Mouse (Mus musculus) frontal cortex, postnatal 25 days (tissue): ENCODE results near the gene Csde1.

Experiments
- DNase-seq, 2 experiments: peaks; one replicate each; pipeline ENCODE4 v3.0.0; 2022; ENCODE audit warnings: low spot score in 2 of 2

Csde1 gene

DNA sequence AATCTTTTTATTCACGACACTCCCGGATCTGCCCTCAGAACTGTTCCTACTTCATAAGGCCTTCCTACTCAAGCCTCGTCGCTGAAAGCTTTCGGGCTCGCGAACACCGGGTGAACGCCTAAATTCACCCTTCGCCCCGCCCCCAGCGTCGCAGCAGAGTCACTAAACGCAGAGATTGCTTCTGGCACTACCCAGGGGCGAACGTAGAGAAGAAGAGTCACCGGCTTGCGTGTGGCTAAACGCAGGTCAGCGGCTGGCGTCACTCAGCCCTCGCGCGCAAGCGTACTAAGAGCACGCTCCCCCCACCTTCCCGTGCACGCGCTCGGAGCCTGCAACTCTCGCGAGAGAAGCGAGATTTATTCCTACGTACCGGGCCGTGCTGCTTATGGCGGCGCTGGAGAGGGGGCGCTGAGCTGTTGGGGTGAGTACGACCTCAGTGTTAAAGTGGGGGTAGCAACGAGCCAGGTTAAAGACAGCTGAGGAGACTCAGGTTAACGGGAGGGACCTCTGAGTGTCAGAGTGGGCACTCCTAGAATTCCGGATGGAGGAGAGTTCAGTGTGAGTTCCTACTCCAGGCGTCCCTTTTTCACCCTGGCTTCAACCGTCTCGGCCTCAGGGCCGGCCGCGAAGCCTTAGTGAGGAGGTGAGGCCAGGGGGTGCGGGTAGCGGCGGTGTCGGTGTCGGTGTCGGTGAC lies at the start of gene Csde1:
TSS of gene Csde1 (plus strand) at position 178 of the 694 bp plus-strand sequence.
- peak; percentile 93 to 95 for DNase-seq

DNA sequence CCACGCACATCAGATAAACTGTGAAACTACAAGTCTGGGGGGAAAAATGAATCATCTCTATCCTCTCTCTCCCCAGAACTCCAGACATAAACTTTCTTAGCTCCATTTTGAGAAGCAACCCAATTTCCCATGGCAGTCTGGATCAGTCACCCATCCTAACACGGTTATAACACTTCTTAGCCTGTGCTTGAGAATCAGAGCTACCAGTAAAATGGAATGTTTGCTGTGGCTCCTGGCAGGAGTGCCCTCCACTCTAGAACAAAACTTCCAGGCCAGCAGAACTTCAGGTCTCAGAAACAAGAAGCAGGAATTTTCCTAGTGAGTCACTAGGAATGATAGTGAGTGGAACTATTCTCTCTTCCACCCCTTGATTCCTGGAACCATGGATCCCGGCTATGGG lies 49.7 kb upstream of the Csde1 start:
- no peak for DNase-seq

DNA sequence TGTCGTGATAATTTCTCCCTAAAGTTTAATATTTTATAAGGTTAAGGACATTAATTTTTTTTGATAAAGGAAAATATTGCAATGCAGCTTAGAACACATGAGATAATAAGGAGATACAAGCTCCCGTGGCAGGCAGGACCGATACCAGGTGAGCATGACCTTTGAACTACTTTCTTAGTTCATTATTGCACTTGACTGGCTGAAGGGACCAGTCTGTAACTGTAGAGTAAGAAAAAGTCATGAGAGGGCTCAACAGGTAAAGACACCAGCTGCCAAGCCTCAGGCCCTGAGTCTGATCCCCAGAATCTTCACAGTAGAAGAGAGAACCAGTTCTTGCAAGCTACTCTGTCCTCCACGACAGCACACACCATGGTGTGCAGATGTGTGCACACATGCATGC lies 43.3 kb upstream of the Csde1 start:
- DNase-seq = no peak

DNA sequence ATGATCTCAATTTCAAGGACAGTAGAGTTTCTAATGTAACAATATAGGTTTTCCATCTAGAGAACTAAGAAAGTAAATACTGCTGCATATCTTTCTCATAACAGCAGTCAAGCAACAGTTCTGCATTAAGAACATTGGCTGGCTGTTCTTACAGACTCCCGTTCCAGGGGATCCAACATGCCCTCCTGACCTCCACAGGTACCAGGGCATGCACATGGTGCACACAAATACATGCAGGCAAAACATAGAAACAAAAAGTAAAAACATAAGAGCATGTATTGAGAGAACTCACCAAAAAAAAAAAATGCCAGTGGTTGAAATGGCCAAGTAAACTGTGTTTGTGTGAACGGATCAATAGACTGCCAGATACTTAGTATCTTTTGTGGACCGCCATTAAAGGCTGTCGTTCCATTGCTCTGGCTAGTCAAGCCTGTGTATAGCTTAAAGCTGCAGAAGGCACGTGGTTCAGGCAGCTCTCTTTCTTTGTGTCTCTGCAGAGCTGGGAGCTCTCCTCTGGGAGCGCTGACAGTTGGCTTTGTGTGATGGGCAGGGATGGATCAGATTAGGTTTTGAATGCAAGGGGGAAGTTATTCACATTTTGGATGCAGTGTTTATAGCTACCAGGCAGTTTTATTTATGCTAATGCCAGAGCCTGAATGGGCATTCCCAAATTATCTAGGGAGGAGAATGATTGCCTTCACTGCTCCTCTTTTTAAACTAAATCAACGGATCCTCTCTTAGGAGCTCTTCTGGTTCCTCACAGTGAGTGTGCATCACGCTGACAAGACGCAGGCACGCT lies 40.5 kb upstream of the Csde1 start:
- DNase-seq = no peak

DNA sequence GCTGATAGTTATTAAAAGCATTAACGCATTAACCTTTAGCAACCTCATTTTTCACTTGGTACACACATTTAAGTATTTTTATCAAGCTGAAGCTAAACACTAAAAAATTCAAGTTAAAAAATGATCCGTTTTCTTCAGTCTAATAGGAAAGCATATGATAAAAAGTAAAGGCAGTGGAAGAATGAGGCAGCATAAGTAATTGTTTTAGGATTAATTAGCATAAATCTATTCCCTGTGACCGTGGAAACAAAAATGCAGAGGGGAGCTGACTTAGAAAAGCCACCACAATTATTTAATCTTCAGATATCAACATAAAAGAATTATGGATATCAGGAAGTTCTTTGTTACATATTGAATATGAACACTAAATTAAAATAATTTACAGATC lies 39.9 kb upstream of the Csde1 start:
- no peak for DNase-seq

DNA sequence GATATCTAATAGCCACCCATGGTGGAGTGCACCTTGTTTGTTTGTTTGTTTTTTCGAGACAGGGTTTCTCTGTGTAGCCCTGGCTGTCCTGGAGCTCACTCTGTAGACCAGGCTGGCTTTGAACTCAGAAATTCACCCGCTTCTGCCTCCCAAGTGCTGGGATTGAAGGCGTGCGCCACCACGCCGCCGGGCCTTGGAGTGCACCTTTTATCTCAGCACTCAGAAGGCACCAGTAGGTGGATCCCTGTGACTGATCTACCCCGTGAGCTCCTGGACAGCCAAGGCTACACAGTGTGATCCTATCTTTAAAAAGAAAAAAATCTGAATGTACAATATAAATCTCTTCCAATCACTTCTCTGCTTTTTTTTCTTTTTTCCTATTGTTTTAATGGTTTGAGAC lies 29.2 kb upstream of the Csde1 start:
- DNase-seq = no peak

DNA sequence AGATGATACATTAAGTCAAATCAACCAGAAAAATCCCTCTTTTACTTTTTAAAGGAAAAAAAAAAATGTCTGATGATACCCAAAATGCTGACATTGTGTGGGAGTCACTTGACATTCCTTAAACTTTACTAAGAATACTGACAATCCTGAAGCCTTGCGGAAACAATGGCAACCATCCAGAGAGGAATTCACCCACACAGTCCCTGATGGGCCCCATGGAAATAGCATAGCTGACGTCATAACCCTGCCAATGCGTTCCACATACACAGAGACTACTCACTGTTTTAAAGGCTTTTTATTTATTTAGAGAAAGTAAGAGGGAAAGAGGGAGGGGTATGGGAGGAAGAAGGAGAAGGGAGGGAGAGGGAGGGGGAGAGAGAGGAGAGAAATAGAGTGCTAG lies 27.3 kb upstream of the Csde1 start:
- no peak for DNase-seq

DNA sequence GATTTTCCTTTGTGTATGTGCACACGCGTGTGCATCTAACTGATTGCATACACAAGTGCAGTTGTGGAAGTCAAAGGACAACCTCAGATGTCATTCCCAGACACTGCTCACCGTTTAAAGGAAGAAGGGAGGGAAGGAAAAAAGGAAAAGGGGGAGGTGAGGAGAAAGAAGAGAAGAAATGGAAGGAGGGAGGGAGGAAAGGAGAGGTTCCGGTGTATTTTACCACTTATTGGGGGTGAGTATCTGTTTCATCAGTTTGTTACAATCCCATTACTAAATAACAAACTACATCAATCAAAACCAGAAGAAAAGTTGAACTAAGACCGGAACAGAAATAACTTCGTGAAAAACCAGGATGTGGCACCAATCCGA lies 25.0 kb upstream of the Csde1 start:
- no peak for DNase-seq

DNA sequence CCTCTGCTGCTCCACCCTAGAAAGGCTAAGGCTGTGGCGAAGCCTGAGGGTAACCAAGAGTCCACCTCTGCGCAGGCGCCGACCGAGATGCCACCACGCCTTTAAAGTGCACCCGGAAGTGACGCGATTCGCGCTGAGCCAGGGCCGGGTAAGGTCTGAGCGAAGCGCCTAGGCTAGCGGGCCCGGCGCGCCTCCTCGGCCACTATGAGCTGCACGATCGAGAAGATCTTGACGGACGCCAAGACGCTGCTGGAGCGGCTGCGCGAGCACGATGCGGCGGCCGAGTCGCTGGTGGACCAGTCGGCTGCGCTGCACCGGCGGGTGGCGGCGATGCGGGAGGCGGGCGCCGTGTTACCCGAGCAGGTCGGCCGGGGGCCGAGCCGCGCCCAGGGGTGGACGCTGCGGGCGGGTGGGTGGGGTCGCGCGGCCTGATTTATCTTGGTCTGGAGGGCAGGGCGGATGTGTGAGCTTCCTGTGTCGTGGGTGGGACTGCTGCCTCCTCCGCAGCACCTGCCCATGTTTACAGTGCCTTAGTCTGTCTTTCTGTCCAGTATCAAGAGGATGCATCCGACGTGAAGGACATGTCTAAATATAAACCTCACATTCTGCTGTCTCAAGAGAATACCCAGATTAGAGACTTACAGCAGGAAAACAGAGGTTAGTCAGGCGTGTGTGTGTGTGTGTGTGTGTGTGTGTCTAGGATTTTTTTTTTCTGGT lies 24.5 kb upstream of the Csde1 start, which contains the start of gene Sike1:
TSS of gene Sike1 (plus strand) at position 104 of the 717 bp plus-strand sequence.
- peak; percentile 84 to 91 for DNase-seq

DNA sequence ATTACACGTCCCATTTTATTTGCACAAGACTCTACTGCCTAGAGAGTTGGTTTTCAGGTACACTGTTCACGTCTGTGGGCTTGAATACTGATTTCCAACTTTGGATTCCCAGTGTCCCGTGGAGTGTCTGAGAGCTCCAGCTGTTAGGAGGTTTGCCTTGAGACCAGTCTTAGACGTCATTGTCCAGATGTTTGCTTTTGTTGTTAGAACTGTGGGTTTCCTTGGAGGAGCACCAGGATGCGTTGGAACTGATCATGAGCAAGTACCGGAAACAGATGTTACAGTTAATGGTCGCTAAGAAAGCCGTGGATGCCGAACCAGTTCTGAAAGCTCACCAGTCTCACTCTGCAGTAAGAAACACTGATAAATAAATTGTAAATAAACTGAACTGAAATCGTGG lies 23.2 kb upstream of the Csde1 start:
- no peak for DNase-seq

DNA sequence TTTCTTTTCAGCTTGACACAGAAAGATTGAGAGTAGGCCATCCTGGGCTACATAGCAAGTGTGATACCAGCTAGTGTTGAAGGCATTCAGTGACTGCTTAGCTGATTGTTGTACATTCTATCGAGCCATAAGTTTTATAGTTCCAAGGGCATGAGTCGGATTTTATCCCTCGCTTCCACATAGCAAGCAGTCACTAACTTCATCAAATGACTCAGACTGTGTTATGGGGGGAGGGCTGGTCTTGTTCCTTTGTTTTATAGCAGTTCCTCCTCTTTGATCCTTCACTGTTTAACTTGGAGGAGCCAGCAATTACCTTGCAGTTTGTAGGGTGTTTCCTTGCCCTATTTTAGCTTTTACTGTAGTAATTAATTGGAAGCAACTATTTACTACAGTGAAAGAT lies 22.6 kb upstream of the Csde1 start:
- no peak for DNase-seq

DNA sequence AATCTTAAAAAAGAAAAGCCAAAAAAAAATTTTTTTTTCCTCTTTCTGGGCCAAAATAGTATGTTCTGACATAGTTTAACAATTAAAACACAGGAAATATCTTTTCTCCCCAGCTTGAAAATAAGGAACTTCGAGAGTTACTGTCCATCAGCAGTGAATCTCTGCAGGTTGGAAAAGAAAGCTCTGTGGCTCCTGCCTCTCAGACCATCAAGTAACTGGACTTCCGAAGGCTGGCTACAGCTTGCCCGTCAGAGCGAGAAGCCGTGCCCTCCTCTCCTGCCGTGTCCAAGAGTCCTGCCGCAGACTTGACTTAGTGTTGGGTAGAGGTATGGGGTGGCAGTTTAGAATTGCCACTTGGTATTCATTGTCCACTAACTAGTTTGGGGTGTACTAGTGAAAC lies 18.6 kb upstream of the Csde1 start:
- no peak for DNase-seq

DNA sequence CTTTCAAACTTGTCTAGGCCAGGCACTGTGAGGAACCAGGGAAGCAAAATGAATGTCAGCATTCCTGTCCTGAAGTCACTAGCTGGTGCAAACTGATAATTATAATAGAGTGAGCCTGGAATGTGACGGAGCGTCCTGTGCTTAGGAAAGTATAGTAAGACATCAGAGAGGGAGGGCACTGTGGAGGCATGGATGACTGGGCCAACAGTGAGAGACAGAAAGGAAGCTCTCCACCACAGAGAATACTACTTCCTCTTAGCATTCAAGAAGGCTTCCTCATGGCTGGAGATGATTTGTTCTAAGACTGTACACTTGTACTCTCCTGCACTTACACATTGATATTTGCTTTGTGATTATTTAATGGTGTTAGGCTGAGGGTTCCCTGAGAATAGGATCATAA lies 2.9 kb upstream of the Csde1 start:
- no peak for DNase-seq

DNA sequence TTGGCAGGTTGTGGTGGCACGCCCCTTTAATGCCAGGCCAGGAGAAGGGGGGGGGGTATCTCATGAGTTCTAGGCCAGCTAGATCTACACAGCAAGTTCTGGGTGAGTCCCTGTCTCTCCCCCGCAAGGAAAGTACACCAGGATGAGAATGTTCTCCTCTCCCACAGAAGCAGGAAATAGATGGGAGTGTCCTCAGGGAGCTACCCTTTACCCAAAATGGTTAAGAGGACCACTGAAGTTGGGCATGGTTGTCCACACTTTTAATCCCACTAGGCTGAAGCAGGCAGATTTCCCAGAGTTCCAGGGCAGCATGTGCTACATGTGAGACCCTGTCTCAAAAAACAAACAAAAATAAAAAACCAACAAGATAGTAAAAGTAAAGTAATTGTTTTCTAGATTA lies 764 bp upstream of the Csde1 start:
- DNase-seq = no peak

DNA sequence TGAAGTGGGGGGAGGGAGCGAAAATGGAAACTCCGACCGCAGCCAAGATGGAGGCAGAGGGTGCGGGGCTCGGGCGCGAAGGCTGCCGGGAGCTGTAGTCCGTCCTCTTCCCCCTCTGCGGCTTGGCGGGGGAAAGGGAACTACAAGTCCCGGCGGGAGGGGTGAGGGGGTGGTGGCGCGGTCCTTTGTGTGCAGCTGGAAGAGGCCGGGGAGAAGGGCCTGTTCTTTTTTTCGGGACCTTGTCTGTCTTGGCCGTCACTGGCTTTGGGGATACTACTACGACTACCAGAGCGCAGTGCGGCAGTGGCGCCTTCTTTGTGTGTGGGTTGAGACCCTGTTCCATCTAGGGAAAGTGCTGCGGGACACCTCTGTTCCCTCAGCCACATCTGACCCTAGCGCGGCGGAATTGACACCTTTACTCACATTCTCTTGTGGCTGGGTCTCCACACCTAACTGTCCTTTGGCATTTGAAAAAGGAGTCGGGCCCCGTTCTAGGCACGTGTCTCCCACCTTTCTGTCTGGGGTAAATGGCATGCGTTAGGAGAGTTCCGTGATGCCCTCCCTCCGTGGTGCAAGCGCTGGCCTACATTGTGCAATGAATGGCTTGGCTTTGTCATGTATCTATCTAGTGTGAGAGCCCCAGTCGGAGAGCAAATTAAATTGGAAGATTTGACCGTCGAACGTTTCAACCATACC lies 865 bp downstream of the Csde1 start:
- peak; percentile 69 to 76 for DNase-seq

DNA sequence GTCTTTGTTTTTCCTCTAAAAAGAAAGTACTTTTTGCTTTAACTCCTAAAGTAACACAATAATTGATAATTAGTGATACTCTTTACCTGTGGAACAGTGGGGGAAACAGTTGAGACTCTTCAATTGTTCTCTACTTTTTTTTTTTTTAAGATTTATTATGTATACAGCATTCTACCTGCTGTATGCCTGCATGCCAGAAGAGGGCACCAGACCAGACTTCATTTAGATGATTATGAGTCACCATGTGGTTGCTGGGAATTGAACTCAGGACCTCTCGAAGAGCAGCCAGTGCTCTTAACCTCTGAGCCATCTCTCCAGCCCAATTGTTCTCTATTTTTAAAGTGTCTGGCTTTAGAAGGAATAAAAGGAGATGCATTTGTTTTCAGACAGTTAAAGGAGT lies 5.9 kb downstream of the Csde1 start:
- DNase-seq = no peak

DNA sequence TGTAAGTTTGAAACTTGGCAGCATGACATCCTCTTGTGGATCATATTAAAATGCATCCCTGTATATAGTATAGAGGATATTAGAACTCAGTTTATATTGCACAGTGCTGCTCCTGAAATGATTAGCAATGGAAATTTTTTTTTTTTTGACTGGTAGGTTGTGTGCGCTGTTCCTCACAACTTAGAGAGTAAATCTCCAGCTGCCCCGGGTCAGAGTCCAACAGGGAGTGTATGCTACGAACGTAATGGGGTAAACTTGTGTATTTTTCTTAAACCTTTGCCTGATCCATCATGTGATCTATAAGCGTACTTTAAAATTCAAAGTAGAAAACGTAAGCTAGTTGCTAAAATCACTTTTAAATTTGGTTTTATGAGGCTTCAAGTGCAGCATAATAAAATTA lies 20.1 kb downstream of the Csde1 start:
- no peak for DNase-seq

DNA sequence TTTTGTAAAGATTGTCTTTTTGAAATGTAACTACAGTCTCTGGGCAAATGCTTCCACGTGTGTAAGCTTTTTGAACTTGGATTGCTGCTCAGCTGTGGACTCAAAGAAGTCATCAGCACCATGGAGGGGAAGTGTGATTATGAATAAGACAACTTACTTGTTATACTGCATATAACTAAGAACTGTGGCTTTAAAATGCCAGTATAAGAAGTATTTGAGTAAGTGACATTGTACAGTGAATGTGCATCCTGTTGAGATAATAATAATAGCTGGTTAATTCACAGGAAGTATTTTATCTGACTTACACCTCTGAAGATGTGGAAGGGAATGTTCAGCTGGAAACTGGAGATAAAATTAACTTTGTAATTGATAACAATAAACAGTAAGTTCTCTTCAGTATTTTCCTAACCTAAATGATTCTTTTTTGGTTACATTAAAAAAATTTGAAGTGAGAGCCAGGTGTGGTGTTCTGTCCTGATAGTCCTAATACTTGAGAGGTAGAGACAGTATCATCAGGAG lies 20.7 kb downstream of the Csde1 start:
- no peak for DNase-seq

DNA sequence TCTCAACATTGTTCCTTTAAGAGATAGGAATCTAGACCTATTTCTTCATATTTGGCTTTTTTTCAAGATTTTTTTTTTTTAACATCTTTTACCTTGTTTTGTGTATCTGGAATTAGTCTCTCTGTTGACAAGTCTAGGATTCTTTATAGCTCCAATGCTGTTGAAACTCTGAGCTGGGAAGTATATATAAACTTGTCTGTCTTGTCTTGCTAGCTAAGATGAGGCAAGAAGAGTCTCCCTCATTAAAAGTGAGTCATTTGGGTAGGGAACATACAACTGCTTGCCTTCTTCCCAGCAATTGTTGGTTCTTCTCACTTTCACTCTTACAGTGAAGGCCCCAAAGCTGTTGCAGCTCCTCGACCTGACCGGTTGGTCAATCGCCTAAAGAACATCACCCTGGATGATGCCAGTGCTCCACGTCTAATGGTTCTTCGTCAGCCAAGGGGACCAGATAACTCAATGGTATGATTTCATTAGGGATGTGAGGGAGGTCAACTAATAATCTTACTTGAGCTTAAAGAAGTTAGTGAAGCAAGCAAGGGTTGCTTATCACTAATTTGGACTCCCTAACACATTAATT lies 35.9 kb downstream of the Csde1 start:
- DNase-seq = no peak

DNA sequence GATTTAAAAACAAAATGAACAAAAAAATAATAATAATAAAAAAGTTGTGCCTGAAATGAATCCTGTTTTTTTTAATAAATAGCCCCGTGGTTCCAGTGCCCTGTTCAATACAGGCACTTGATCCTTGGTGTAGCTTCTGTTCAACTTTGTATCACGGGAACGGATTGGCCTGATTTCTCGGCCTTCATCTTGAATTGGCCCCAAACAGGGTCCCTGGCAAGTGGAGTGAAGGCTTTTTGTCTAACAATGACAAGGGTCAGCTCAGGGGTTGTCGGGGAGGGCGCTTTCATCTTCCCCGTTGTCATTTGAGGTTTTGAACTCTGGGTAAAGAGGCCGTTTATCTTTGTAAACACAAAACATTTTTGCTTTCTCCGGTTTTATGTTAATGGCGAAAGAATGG lies 37.5 kb downstream of the Csde1 start:
- peak in 1 of 2 experiments; percentile 13 for DNase-seq
